Mouse (Mus musculus) embryonic stem cell, embryonic (primary cell): ENCODE results near the gene Irgq.

ENCODE experiments used
- CTCF ChIA-PET, 4 experiments: fragments of 300-600 bp in 2 of 4; fragments of 350-600 bp in 2 of 4; sonication (Branson Sonifier 250); formaldehyde crosslinking; loops; one replicate each; lab custom pipeline; 2022; ENCODE audit warnings: inconsistent platforms in 2 of 4; lab: Charles Lee
- POLR2A ChIA-PET, 4 experiments: fragments of 300-600 bp in 2 of 4; fragments of 350-600 bp in 2 of 4; sonication (Branson Sonifier 250); formaldehyde crosslinking; loops; one replicate each; lab custom pipeline; 2022; ENCODE audit warnings: antibody characterized with exemption in 4 of 4, inconsistent platforms in 1 of 4; lab: Charles Lee

Irgq gene

GRCm38 (mm10) chr7:24577811-24578210 lies 47.3 kb downstream of the Irgq start:
- ChIA-PET CTCF (no interaction called here), POLR2A (interaction anchor here in 1 of 4 experiments (0.6 kb wide), 1 partner anchor 15 kb away, joined by 3 read pairs; no protein-coding TSS in a partner anchor)

- POLR2A ChIA-PET, result interaction anchor here in 1 of 4 experiments (1.1 kb wide), 1 partner anchor 14 kb away, joined by 3 read pairs; no protein-coding TSS in a partner anchor
- CTCF ChIA-PET, result interaction anchor here in 3 of 4 experiments (0.6 to 3.7 kb wide), 6 partner anchors 9 to 78 kb away, joined by 4 to 21 read pairs (median 4); no protein-coding TSS in a partner anchor
Observed at GRCm38 (mm10) chr7:24584876-24585275, 54.4 kb downstream of the Irgq start.

- POLR2A ChIA-PET, result interaction anchor here in 2 of 4 experiments (0.7 to 1.3 kb wide), 4 partner anchors 9 to 66 kb away, joined by 3 to 4 read pairs (median 4); no protein-coding TSS in a partner anchor
- CTCF ChIA-PET, result interaction anchor here in 3 of 4 experiments (0.6 to 3.7 kb wide), 12 partner anchors 8 to 379 kb away, joined by 3 to 21 read pairs (median 4); no protein-coding TSS in a partner anchor
Observed at GRCm38 (mm10) chr7:24585995-24586394, 55.5 kb downstream of the Irgq start.

- ChIA-PET CTCF (interaction anchor here in 3 of 4 experiments (0.6 to 3.7 kb wide), 7 partner anchors 13 to 114 kb away, joined by 3 to 21 read pairs (median 5); no protein-coding TSS in a partner anchor), POLR2A (interaction anchor here in 3 of 4 experiments (0.5 to 1.2 kb wide), 4 partner anchors 12 to 187 kb away, joined by 3 to 4 read pairs (median 3); partner anchors contain the start of gene Smg9 (in 1 of the 3))
Observed at GRCm38 (mm10) chr7:24586828-24587227, 56.3 kb downstream of the Irgq start.

GRCm38 (mm10) chr7:24587330-24588105 lies 57.0 kb downstream of the Irgq start, which contains the start of the genes Ethe1 and Zfp575:
TSS of gene Ethe1 (plus strand) at chr7:24587543.
TSS of gene Zfp575 (minus strand) at chr7:24587641.
- POLR2A ChIA-PET, result interaction anchor here in 3 of 4 experiments (0.5 to 0.7 kb wide), 4 partner anchors 11 to 188 kb away, joined by 3 to 4 read pairs (median 3); partner anchors contain the start of gene Smg9 (in 1 of the 3)
- CTCF ChIA-PET, result interaction anchor here in 3 of 4 experiments (0.6 to 3.7 kb wide), 10 partner anchors 12 to 384 kb away, joined by 3 to 21 read pairs (median 3); no protein-coding TSS in a partner anchor
